Mouse (Mus musculus) midbrain, embryonic 16.5 days (tissue): ENCODE results near the gene Trim46. TPM values are rescaled to one million over a fixed set of nuclear protein-coding genes. Genes with fewer than 3 reads are reported as not detected.

Experiments
- ATAC-seq: fragments of 200-750 bp; cut with Nextera tagmentation; 2 replicates; pipeline ENCODE4 v1.8.0; 2017; ENCODE audit warnings: moderate TSS enrichment
- H3K27ac ChIP-seq: fragments of 300-500 bp; sonication (generic); 2 replicates; pipeline ENCODE4 v1.5.1; 2014; ENCODE audit warnings: mild to moderate bottlenecking, low read length, mixed read lengths
- H3K27me3 ChIP-seq: fragments of 300-500 bp; sonication (generic); 2 replicates; pipeline ENCODE4 v1.6.1; 2014; ENCODE audit warnings: low read depth, low read length, mixed read lengths; ENCODE audit not compliant: control insufficient read depth, insufficient read depth
- H3K36me3 ChIP-seq: fragments of 300-500 bp; sonication (generic); 2 replicates; pipeline ENCODE4 v1.6.1; 2014; ENCODE audit warnings: mild to moderate bottlenecking, low read length, moderate library complexity, mixed read lengths; ENCODE audit not compliant: control insufficient read depth, insufficient read depth
- H3K4me1 ChIP-seq: fragments of 300-500 bp; sonication (generic); 2 replicates; pipeline ENCODE4 v1.6.1; 2014; ENCODE audit warnings: mild to moderate bottlenecking, low read length, mixed read lengths; ENCODE audit not compliant: control insufficient read depth, insufficient read depth
- H3K4me2 ChIP-seq: fragments of 300-500 bp; sonication (generic); 2 replicates; pipeline ENCODE4 v1.6.1; 2014; ENCODE audit warnings: mild to moderate bottlenecking, low read length, mixed read lengths
- H3K4me3 ChIP-seq: fragments of 300-500 bp; sonication (generic); 2 replicates; pipeline ENCODE4 v1.5.1; 2014; ENCODE audit warnings: low read depth, mild to moderate bottlenecking, low read length, moderate library complexity, mixed read lengths
- H3K9ac ChIP-seq: fragments of 300-500 bp; sonication (generic); 2 replicates; pipeline ENCODE4 v1.6.1; 2014; ENCODE audit warnings: low read depth, low read length, mixed read lengths
- H3K9me3 ChIP-seq: fragments of 300-500 bp; sonication (generic); replicated peaks from 2 replicates; pipeline ENCODE4 v1.6.1; 2014; ENCODE audit warnings: mild to moderate bottlenecking, low read length, mixed read lengths; ENCODE audit not compliant: control insufficient read depth, poor library complexity, severe bottlenecking
- WGBS: fragments of 180-500 bp; shearing (Covaris S2); extraction: QIAGEN DNeasy Blood & Tissue Kit; methylation state at CpG from one replicate; pipeline ENCODE4 v1.1.7; 2014; 5-methylcytosine and 5-hydroxymethylcytosine counted together
- polyA plus RNA-seq: library from polyadenylated mRNA; unstranded; fragments of >200 nt; fragmentation: Nextera tagmentation; extraction: Ambion mirVana; gene quantifications from 2 replicates; pipeline ENCODE4 v1.2.1, GENCODE M21; 2015

Gene Trim46
- polyA plus RNA-seq, 1 experiment from 2014 or later: 91.2 TPM

DNA sequence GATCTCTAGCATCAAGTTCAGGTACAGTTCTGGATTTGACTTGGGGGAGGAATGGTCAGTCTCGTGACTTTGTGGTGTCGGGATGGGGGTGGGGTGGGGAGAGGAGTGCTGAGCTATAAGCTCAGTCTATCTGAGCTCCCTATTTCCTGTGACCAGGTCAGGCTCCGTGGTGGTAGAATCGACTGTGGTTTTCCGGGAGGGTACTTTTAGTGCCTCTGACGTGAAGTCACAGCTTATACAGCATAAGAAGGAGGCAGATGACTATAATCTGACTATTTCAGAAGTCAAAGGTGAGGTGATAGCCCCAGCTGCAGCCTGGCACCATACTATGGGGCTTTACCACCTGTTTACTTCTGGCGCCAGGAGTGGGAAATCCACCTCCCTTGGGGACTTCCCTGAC is 14.8 kb downstream of the Trim46 start:
- Histone ChIP-seq H3K27me3 (no peaks in the 10 kb centered on the region), H3K36me3 (peaks cover 29% of the 10 kb centered on the region), H3K4me2 (no peak overlapping the region), H3K4me3 (no peak overlapping the region), H3K9me3 (no peaks in the 10 kb centered on the region), H3K4me1 (peaks cover 17% of the 10 kb centered on the region), H3K27ac (no peak overlapping the region), H3K9ac (no peak overlapping the region)
- ATAC-seq: no peak
- 80% methylated on average over 7 of the region's 7 CpGs for WGBS

GRCm38 (mm10) chr3:89230561-89230960 is 15.5 kb downstream of the Trim46 start:
- ATAC-seq: no peak
- Histone ChIP-seq H3K9ac (no peak overlapping the region), H3K4me1 (peaks cover 25% of the 10 kb centered on the region), H3K4me2 (no peak overlapping the region), H3K27ac (no peak overlapping the region), H3K9me3 (no peaks in the 10 kb centered on the region), H3K27me3 (no peaks in the 10 kb centered on the region), H3K36me3 (peaks cover 25% of the 10 kb centered on the region), H3K4me3 (no peak overlapping the region)
- 98% methylated on average over 2 of the region's 2 CpGs for WGBS

DNA sequence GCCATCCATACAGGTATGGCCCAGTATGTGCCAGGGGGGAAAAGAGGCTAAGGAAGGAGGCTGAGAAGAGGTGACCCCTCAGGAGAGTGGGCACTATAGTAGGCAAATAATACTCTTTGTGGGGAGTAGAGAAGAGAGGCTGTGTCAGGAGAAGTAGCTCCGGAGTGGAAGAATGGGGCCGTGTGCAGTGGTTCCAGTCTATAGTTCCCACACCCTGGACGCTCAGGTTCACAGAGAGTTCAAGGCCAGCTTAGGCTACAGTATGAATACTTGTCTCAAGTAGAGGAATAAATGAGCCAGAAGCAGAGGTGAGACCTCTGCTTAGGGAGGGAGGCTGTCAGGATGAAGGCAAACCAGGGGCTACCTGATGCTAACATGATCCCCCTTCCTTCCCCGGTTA is 16.8 kb downstream of the Trim46 start:
- no peak overlapping the region for H3K27ac ChIP-seq
- peaks cover 38% of the 10 kb centered on the region for H3K4me1 ChIP-seq
- no peak overlapping the region for H3K9ac ChIP-seq
- peaks cover 14% of the 10 kb centered on the region for H3K36me3 ChIP-seq
- no peak for ATAC-seq
- no peaks in the 10 kb centered on the region for H3K27me3 ChIP-seq
- H3K4me2 ChIP-seq: no peak overlapping the region
- no peak overlapping the region for H3K4me3 ChIP-seq
- 61% methylated on average over 4 of the region's 4 CpGs for WGBS
- no peaks in the 10 kb centered on the region for H3K9me3 ChIP-seq

- Histone ChIP-seq H3K27ac (peak within 1 kb of the TSS; percentile 90), H3K4me2 (peak within 1 kb of the TSS; percentile 78), H3K4me3 (peak within 1 kb of the TSS; percentile 43), H3K9me3 (no peaks in the 10 kb centered on the region), H3K9ac (peak within 1 kb of the TSS; percentile 50), H3K27me3 (no peaks in the 10 kb centered on the region), H3K4me1 (peaks cover 41% of the 10 kb centered on the region), H3K36me3 (peaks cover 10% of the 10 kb centered on the region)
- ATAC-seq: no peak
- WGBS: 35% methylated on average over 10 of the region's 10 CpGs
Observed at GRCm38 (mm10) chr3:89228836-89229235, 17.3 kb downstream of the Trim46 start, which contains the start of gene Muc1. Gene Muc1, plus strand, starts transcription at chr3:89229057.

GRCm38 (mm10) chr3:89228180-89228549 is 17.9 kb downstream of the Trim46 start:
- peak overlapping the region; percentile 78 for H3K4me2 ChIP-seq
- H3K27ac ChIP-seq: peak overlapping the region; percentile 90
- peak overlapping the region; percentile 50 for H3K9ac ChIP-seq
- under 1% methylated on average over 18 of the region's 20 CpGs for WGBS
- peaks cover 47% of the 10 kb centered on the region for H3K4me1 ChIP-seq
- no peaks in the 10 kb centered on the region for H3K27me3 ChIP-seq
- H3K9me3 ChIP-seq: no peaks in the 10 kb centered on the region
- 0 out of 2 replicates have a peak, but pooled peaks have one; percentile 32 for ATAC-seq
- H3K36me3 ChIP-seq: peaks cover 3% of the 10 kb centered on the region
- peak overlapping the region; percentile 43 for H3K4me3 ChIP-seq

- WGBS: under 1% methylated on average over 41 of the region's 41 CpGs
- Histone ChIP-seq H3K27ac (peak overlapping the region; percentile 90), H3K27me3 (no peaks in the 10 kb centered on the region), H3K9me3 (no peaks in the 10 kb centered on the region), H3K4me2 (peak overlapping the region; percentile 78), H3K36me3 (no peaks in the 10 kb centered on the region), H3K9ac (peak overlapping the region; percentile 69), H3K4me3 (peak overlapping the region; percentile 43), H3K4me1 (peaks cover 47% of the 10 kb centered on the region)
- peak; percentile 72 for ATAC-seq
Observed at GRCm38 (mm10) chr3:89227307-89228179, 18.6 kb downstream of the Trim46 start.

GRCm38 (mm10) chr3:89226900-89227299 is 19.2 kb downstream of the Trim46 start, which contains the start of gene Mtx1:
Gene Mtx1, minus strand, starts transcription at chr3:89227088.
- peak; percentile 28 for ATAC-seq
- H3K4me1 ChIP-seq: peaks cover 47% of the 10 kb centered on the region

GRCm38 (mm10) chr3:89226361-89226760 is 19.7 kb downstream of the Trim46 start:
- Histone ChIP-seq H3K4me2 (peak overlapping the region; percentile 78), H3K4me1 (peaks cover 47% of the 10 kb centered on the region), H3K27me3 (no peaks in the 10 kb centered on the region), H3K9me3 (no peaks in the 10 kb centered on the region), H3K4me3 (peak overlapping the region; percentile 43), H3K36me3 (no peaks in the 10 kb centered on the region), H3K9ac (peak overlapping the region; percentile 69), H3K27ac (peak overlapping the region; percentile 90)
- no peak for ATAC-seq
- 7% methylated on average over 11 of the region's 11 CpGs for WGBS

More at GRCm38 (mm10) chr3:89226900-89227299, 19.2 kb downstream of the Trim46 start, which contains the start of gene Mtx1:
- peak within 1 kb of the TSS; percentile 69 for H3K9ac ChIP-seq
- no peaks in the 10 kb centered on the region for H3K27me3 ChIP-seq
- peak within 1 kb of the TSS; percentile 43 for H3K4me3 ChIP-seq
- no peaks in the 10 kb centered on the region for H3K9me3 ChIP-seq
- WGBS: 2% methylated on average over 21 of the region's 21 CpGs
- H3K4me2 ChIP-seq: peak within 1 kb of the TSS; percentile 78
- no peaks in the 10 kb centered on the region for H3K36me3 ChIP-seq
- peak within 1 kb of the TSS; percentile 90 for H3K27ac ChIP-seq

DNA sequence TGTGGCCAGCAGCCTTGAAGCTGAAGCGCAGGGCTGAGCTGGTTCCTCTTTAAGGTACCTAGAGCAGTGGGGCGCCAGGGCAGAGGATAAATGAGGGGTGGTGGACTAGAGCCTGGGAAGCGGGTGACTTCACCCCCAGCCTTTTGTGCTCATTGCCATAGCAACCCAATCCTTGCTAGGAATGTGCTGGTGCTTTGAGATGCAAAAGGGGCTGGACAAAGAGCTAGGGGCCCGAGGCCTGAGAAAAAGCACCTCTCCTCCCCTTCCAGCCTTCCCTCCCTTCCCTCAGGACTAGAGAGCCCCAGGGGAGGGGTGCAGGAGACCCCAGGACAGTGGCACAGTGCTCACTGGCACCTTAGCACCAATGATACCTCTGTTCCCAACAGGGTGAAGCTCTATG is 20.2 kb downstream of the Trim46 start:
- 7% methylated on average over 4 of the region's 4 CpGs for WGBS

More for the DNA sequence above, 20.2 kb downstream of the Trim46 start:
- Histone ChIP-seq H3K27ac (peak overlapping the region; percentile 90), H3K9ac (peak overlapping the region; percentile 69), H3K27me3 (no peaks in the 10 kb centered on the region), H3K4me2 (peak overlapping the region; percentile 78), H3K4me1 (peaks cover 47% of the 10 kb centered on the region), H3K36me3 (no peaks in the 10 kb centered on the region), H3K9me3 (no peaks in the 10 kb centered on the region), H3K4me3 (peak overlapping the region; percentile 43)
- ATAC-seq: peak; percentile 52
